Mouse (Mus musculus) kidney, postnatal 14 days (tissue): ENCODE data around the gene Iqschfp.
A peak's percentile ranks its signal among the peaks of the same experiment; 100 is the strongest.
"Not testable (repeated sequence)": the region's sequence is repeated elsewhere in the genome, so short reads cannot be mapped to it uniquely, and the experiment has no call there.

Experiments used
- DNase-seq: peaks from one replicate; pipeline ENCODE4 v3.0.0; 2022; ENCODE audit warnings: mixed read lengths

Iqschfp gene

DNA sequence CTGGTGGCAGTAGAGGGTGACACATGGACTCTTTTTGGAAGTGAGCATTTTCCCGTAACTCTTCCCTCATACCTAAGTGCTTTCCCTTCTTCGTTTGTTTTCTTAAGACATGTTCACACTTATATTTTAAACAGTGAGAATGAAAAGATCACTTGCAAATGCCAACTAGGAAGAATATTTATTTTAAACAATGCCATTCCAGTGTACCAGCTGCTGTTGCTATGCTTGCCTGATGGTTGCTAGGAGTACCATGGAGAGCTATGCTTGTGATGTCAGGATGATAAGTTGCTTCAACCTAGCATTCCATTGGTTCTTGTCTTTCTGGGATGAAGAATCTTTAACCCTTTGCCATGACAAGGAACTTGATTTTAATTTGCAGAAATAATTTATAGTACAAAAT is 193.0 kb downstream of the Iqschfp start:
- DNase-seq = no peak

DNA sequence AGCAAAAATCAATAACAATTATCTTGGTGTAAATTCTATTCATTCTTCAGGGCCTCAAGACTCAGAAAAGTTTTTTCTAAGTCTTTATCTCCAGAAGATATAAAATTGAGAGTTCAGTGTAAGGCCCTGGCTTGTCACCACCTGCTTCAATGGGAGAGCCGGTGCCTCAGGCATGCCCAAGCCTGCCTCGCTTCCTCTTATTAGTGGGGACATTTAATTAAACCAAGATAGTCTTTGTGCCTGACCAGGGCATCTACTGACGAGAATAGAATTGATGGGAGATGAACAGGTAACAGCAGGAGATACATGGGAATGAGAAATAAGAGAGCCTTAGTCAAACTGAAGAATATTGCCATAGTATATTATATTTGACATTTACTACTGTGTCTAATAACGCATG is 200.1 kb downstream of the Iqschfp start:
- DNase-seq = no peak

DNA sequence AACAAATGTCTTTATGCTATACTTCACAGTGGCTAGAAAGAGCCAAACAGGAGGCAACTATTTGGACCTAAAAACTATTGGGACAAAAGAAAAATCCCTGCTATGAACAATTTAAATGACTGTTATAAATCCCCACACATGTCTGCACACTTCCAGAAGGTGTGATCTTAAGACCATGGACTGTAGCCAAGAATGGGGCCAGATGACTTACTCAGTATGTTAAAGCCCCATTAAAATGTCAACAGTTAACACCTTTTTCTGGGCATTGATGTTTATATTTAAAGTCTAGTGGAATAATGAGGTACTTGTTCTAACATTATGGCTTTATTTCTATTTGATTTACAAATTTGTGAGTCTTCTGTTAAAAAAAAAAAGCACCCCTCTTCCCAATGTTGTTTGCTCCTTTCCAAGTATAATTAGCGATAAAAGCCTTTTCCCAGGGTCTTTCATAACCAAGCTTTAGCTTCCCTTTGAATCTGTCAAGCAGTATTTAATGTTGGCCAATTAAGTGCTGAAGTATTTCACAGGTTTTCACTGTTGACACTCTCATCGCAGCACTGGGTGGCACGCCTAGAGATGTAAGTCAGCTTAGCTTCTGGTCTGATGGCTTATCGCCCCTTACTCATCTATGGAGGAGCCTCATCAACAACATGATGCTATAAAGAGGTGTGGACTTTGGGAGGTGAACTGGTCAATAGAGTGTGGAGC is 204.8 kb downstream of the Iqschfp start:
- DNase-seq = no peak

DNA sequence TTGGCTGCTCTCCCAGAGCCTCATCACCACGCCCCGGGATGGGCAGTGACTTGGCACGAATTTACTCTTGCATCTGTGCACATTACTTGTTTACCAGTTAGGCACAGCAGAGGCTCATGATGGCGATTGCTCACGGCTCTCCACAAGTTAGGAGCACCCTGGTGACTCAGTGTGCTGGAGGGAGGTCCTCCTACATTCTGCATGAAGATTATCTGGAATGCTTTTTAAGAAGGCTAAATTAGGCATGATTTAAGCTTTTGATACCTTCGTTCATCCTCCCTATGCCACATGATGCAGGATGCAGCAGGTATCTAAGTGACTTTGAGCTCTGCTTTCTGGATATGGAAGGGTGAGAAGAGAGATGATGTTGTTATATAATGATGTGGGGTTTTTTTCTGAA is 207.5 kb downstream of the Iqschfp start:
- not testable (repeated sequence) for DNase-seq

DNA sequence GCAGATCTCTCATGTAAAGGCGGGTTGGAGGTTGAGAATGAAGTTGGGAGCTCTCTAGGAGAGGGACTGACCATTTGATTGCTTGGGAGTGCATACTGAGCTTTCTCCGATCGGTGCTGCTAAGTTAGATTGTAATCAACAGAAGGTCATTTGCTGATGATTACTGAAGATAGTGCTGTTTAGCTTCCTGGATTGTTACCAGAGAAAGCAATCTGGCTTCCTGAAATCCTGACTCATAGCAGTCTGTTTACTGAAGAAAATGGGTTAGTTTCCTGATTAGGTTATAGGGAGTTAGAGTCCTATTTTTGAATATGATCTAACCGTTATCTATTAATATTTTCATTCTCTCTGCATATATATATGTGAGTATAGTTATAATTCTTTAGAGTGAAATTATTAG is 209.3 kb downstream of the Iqschfp start:
- DNase-seq = no peak

DNA sequence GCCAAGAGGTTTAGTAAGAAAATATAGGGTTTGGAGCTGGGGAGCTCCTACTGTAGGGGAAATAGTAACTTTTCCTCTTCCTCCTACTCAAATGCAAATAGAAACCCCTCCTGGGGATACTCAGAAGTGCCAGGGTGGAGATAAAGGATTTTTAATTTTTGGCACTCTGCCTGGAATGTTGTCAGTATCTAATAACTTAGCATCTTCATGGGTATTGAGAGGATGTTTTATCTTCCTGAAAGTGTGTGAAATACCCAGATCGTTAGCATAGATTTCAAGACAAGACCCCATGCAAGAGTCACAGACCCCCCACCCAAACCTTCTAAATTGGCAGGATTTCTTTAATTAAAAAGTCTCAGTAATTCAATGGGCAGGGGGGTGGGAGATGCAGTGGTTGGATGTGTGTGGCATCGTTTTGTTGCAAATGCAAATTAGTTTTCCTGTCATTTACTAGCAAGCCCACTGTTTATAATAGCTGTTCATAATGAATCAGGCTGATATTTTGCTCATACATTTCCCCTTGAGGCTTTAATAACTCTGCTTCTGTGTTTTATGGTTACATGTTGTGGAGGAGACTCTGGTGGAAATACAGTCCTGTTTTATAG is 213.2 kb downstream of the Iqschfp start:
- no peak for DNase-seq

DNA sequence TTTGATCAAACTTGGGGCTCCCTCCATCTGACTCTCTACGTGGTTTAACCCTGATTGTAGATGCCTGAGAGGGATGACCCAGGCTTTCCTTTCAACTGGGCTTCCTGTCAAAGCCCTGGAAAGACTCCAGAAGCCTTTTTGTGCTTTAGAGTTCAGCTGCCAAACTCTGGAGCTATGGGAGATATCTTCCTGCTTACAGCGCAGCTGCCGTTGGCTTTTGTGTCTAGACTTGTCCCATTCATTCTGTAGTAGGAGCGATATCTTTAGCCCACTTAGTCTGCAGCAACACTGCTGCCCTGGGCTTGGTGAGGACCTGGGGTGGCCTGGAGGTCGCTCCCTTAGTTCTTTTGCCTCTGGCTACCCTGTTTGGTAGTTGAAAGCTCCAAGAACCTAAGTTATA is 229.3 kb downstream of the Iqschfp start:
- peak; percentile 14 for DNase-seq

DNA sequence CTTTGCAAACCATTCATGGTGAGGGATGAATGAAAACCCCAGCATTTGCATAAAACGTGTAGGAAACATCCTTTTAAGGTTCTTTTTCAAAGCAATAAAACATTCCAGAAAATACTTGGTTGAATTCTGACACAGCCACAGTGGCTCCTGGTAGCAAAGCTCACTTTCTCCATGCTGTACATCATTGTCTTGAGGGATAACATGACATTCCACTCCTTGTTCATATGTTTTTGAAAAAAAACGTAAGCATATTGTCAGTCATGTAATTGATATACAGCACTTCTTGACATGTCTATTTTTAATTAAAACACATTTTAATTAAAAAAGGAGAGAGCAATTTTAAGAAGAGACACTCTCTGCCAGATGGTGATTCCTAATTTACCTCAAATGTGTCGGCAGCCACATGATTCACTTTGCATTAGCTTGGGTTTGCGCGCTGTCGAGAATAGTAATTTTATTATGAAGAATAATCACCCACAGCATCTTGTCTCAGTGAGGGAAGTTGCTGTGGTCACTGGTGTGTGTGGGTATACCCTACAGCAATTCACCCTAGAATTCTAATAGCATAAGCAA is 234.3 kb downstream of the Iqschfp start:
- DNase-seq = no peak

DNA sequence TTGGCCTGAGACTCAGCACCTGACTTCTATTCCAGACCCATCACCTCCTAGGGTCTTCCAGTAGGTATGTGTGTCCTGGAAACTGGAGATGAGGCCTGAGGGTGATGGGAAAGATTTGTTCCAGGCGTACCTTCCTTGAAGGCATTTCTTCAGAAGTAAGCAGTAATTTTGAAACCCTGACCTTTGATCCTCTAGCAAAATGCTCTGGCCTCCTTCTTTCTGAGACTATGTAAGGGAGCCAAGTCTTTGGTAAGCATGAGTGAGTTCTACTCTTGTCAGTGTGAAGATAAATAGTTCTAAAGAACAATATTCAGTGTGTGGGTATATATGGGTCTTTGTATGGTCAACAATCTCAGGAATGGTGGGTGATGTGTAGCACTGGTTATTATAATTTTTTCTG is 238.4 kb downstream of the Iqschfp start:
- DNase-seq = peak; percentile 3

DNA sequence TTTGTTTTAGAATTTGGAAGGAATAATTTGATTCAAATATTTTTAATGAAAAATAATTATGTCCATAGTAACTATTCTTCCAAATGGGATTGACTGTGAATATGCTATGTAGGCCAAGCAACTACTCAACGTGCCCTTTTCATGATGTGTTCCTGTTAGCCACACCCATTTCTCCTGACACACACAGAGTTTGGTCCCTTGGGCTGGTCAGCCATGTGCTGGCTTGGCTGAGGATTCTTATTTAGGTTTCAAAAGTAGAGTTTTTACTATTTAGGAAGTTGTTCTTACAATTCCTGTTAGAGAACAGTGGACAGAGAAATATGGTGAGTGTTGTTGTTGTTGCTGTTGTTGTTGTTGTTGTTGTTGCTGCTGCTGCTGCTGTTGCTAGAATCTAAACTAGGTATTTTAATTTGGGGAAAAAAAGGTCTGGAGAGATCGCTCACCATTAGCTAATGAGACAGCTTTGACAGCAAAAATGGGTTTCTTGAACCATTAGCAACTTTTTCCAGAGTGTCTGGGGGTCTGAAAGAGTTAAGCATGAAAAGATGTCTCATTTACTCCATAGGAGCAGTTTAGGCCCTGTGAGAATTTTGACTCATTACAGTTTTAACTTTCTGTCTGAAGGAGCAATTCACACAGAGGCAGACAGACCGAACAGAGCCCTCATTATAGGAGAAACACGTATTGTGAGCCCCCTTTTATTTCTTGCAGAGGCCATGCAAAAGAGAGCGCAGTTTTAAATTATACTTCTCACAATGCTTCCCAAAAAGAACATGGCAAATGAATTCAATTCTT is 247.0 kb downstream of the Iqschfp start:
- DNase-seq = no peak

DNA sequence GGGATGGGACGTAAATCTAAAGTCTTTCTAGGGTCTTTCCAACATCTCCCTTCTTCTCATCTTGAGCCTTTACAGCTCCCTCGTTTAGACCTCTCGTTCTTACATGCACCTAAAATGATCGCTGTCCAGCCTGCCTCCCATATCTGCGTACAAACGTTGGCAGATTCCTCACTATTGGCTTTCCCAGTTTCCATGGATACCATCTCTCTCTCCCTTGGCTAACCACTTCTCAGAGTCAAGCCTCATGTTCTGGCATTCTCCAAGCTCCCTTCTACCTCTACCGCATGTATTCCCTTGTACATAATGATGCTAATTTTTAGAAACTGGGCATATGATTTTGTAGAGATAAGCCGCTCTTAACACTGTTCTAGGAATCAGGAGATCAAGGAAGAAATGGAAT is 258.7 kb downstream of the Iqschfp start:
- DNase-seq = no peak

DNA sequence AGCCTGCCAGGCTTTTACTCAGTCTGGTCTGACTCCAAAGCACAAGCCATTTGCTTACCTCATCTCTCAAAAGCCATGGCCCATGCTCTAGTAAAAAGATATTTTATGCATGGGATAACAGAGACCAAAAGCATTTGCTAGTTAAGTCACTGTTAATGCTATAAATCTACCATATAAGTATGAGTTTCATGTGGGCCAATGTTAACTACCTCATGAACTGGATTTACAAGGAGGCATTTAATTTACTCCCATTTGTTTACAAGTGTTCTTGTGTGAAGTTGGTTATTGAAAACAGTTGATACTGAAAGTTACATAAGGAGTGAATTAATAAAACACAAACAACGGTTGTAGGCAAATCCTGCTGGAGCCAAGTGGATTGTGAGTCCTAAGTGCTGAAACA is 268.1 kb downstream of the Iqschfp start:
- no peak for DNase-seq

DNA sequence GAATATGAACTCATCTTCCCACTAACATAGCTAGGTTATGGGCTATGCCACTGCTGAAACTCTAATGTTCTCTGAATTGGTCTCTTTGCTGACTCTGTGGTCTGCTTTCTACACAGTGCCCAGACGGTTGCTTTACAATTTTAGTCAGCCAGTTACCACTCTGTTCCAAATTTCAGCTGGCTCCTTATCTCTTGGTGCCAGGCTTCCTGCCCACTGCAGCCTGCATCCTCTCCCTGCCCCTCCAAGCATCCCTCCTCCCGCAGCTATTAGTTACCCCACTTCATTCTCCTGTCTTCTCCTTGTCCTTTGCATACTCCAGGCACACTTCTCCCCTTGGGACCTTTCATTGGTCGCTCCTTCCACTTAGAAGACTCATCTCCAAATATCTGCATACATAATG is 268.7 kb downstream of the Iqschfp start:
- no peak for DNase-seq

DNA sequence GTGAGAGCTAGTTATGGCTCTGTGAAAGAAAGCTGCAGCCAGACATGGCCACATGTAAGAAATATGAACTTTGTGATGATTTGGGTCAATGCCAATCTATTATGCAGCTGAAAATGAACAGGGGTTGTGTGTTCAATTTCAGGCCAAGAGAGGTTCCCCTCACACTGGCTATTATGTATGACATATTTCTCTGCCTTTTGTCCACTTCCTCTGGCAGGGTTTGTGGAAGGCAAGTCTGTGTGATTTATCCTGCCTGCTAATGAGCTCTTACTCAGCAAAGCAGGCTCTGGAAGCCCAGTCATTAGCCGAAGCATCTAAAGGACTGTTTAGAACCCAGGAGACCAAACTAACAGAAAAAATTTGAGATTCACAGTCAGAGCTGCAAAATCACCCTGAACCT is 286.2 kb downstream of the Iqschfp start:
- DNase-seq = no peak

DNA sequence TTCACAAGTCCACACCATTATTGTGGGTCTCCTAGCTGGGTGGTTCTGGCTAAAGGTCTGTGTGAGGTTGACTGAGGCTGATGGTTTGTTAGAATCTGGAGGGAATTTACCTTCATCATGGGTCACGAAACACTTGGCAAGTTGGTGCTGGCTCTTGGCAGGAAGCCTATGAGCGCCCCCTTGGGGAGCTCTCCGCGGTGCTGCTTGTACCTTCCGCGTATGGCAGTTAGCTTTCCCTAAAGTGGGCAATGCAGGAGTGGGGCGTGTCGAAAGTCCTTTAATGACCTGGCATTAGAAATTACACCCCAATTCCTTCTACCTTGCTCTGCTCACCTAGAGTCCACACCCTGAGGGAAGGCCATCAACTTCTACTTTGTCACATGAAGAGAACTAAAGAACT is 295.4 kb downstream of the Iqschfp start:
- peak; percentile 4 for DNase-seq

DNA sequence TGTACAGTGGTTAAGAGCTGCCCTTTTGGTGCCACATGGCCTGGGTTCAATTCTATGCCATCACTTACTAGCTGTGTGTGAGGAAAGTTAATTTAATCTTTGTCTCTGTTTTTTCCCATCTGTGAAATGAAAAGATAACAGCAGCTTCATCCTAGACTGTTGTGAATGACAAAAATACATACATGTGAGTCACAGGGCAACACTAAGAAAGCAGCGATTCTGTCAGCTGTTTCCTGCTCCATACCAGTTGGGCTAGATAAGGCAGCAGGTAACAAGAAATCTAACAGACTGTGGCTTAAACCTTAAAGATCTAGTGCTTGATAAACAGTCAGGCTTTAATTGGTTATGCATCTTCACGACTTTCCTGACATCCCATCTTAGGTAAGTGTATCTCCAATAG is 297.1 kb downstream of the Iqschfp start:
- DNase-seq = no peak

DNA sequence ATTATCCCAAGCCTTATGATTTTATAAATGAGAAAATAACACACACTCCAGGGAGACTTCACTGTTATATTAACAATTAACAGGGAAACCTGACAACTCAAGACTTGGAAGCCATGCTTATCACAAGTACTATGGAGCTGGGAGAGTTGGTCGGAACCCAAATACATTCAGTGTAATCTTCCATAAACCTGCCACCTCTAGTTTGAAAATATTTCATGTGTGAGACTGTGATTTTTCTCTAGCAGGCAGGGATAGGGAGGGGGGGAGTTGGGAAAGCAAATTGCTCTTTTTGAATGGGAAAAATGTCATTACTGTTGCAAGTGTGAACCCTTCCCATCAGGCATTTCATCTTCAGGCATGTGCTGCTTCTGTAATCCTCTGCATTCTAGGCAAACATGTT is 304.9 kb downstream of the Iqschfp start:
- DNase-seq = no peak

DNA sequence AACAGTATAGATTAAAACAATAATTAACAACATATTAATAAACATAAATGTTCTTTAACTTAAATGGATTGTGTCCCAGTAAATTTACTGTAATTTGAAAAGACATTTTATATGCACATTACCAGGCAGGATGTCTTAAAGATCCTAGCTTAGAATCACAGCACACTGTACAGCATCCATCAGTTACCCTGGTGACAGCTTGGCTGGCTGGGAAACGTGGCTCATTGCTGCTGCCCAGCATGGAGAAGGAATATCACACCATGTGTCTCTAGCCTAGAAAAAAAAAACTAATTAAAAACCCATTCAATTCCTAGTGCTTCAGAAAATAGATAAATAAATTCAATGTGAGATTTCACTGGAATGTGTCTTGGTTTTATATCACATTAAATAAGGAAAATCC is 309.2 kb downstream of the Iqschfp start:
- DNase-seq = no peak

DNA sequence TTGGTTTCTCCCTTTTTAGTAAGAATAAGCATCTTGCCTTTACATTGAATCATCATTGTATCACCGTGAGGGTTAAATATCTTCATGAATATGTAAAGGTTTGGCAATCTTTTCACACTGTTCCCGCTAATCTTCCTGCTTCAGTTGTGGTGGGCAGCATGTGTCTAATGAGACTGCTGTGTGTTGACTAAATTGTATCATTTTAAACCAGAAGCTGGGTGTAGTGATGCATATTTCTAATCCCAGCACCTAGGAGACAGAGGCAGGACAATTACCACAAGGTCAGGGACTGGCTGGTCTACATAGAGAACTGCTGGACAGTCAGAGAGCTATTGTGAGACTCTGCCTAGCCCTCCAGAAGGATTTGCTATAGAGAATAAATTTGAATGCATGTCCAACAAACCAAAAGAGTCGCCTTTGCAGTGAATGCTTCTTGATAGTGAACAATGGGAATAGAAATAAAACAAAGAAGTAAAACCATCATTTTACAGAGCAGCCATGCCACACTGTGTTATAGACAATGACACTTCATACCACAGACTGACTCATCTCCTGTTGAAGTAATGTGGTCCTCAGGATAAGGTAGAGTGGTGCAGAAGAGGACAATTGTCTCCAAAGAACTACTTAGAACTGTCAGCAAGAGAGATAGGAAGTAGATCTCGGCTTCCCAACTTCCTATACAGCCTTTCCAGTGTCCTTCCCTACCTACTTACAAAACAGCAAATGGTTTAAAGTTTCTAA is 310.3 kb downstream of the Iqschfp start:
- DNase-seq = no peak

DNA sequence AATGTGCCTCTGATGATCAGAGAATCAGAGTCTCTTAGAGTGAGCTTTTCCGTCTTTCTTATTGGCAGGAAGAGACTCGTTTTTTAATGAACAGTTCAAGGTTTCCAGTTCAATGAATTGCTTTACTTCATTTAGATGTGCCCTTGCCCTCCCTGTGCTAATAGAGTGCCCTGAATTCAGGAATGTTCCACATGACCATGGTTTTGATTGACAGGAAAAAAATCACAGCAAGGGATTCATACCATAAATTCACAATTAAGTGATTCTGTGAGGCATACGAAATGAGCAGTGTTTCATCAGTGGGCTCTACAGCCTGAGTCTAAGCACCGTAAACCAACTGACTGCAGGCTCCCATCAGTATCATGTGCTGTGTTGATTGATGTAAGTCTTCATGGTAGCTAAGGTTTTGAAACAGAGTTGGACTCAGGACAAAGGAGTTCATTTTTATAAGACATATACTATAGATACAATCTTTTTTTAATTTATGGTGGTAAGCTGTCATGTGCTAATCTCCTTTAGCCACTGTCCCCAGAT is 312.0 kb downstream of the Iqschfp start:
- no peak for DNase-seq

DNA sequence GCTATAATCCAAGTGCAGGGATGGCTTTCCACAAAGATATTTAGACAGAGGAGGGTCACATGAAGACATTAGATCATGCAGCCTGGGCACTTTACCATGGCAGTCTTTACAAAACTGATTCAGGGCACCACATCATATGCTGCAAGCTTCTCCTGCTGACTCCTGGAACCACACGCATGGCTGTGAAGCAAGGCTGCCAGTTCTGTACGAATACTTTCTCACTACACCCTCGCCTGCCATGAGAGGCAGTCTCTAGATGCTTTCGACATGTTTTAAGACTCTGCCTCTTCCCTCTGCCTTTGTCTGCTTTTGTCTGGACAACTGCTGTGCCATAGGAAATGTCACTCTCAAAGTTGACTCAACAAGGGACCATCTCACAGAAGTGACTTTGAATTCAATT is 318.4 kb downstream of the Iqschfp start:
- DNase-seq = no peak

DNA sequence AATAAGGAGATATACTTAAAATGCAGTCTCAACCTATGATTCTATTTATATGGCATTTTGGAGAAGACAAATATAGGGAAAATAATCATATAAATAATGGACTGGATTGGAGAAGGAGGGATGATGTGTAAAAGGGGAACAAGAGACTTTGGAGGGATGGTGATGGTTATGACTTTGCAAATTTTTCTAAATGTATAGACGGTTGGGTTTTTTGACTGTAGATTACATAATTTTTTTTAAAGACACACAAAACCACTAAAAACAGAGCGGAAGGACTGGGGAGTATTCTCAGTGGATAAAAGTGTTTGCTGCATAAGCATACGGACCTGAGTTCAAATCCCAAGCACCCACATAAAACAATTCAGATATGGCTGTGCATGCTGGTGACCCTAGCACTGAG is 329.4 kb downstream of the Iqschfp start:
- DNase-seq = no peak

DNA sequence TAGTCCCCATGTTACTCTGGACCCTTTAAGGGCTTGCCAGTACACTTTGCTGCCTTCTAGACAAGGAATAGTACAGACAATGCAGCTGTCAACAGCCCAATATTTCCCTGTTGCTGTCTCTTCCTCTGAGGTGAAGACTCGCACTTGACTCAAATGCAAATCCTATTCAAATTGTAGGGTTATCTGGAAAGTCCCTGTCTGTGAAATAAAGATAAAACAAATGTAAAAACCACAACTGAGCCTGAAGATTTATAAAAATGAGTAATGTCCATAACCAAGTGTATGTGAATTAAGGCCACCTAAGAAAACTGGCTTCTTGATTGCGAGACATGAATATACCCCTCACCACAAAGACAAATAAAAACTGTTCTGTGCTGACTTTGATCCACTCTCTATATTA is 347.9 kb downstream of the Iqschfp start:
- no peak for DNase-seq
